Mouse (Mus musculus) heart, adult 8-10 months (tissue): ENCODE data around the gene Zfp503. TPM values are rescaled to one million over a fixed set of nuclear protein-coding genes. Genes with fewer than 3 reads are reported as not detected.

Experiments used
- DNase-seq: peaks from one replicate; pipeline ENCODE4 v3.0.0; 2022; ENCODE audit warnings: low spot score
- microRNA-seq: library from miRNA; unstranded; fragments of <30 nt; microRNA quantifications from one replicate; pipeline ENCODE4 v1.2.0, GENCODE M21; 2022
- total RNA-seq, 4 experiments: library from RNA; stranded (reverse); gene quantifications; 2 replicates each; pipeline ENCODE4 v1.2.4; 2022

Gene Zfp503
- total RNA-seq, 4 experiments from 2014 or later: 1.9 to 2.2 (median 2.2) TPM

GRCm38 (mm10) chr14:21968978-21969377 is 20.4 kb downstream of the Zfp503 start:
- DNase-seq: peak; percentile 48

- no peak for DNase-seq
Measured at GRCm38 (mm10) chr14:21967375-21968010, 21.9 kb downstream of the Zfp503 start.

GRCm38 (mm10) chr14:21966276-21966675 is 23.1 kb downstream of the Zfp503 start:
- DNase-seq: no peak

DNA sequence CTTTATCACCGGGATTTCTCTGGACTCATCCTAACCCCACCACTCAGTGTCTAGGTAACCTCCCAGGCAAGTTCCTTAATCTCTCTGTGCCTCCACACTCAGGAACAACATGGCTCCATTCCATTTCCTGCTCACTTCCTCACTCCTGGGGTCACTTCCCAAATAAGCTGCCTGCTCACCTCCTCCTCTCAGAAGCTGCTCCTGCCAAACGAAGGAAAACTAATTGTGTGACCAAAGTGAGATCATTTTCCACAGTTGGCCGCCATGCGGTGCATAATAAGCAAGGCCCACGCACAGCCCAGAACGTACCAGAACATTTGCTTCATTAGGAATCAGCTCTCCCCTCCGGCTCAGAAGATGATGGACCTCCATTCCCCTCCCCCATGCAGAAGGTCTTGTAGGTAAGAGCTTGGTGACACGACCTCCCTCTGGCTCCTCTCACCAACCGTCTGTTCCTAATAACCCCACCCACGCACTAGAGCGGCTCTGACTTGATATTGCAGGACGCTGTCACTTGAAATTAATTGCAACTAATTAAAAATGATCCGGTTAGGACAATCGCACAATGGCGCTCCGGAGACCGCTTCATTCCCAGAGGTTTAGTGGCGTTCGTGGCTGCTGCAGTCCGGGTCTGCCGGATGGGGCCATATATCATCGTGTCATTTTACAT is 26.9 kb downstream of the Zfp503 start:
- no peak for DNase-seq

DNA sequence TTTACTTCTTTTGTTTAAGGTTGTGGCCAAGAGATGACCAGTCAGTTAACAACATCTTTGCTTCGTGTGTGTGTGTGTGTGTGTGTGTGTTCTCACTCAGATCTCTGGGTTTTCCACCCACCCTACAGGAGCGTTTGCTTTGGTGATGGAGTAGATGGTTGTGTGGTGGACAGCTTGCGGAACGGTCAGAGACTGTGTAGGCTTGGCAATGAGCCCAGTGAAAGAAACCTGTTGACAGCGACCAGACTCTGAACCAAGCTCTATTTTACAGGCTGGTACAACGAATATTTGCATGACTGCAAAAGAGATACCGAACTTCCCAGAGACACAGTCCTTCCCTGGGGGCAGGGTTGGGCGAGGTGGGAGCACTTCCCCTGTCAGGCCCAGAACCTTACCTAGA is 30.2 kb downstream of the Zfp503 start:
- no peak for DNase-seq

DNA sequence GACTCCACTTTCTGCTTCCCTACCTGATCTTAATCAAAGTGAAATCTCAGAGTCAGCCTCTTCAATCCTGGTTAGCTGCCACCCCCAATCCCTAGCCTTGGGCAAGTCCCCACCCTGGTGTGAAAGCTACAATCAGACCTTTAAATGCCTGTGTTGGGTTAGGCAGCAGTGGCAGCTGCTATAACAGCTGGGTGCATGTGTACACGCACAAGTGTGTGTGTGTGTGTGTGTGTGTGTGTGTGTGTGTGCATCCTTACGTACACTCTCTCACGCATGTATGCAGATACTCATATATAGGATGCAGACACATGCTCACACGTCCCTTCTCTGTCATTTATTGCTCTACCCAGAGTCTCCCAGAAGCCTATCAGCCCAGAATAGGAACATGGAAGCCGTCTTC is 30.8 kb downstream of the Zfp503 start:
- no peak for DNase-seq

DNA sequence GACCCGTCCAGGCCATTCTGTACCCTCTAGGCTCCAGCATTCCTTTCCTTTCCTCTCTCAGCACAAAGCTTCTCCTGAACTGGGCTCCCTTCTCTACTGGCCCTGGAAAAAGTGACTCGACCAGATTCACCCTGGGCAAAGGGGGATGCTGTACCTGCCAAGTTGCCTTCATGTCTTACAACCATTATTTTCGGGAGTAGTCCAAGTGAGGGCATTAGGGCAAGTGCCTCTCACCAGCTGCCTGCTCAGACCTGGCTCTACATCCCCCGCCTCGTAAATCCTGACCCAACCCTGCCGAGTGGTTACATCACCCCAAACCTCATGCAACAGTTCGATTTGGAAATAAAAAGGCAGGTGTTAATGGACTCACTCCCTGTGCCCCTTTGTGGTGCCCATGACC is 36.9 kb downstream of the Zfp503 start:
- DNase-seq: no peak

GRCm38 (mm10) chr14:21951896-21952523 is 37.4 kb downstream of the Zfp503 start:
- DNase-seq: no peak

GRCm38 (mm10) chr14:21944946-21945345 is 44.5 kb downstream of the Zfp503 start:
- no peak for DNase-seq

- DNase-seq: no peak
Measured at GRCm38 (mm10) chr14:21941581-21941980, 47.8 kb downstream of the Zfp503 start.

- DNase-seq: no peak
Measured at GRCm38 (mm10) chr14:21937116-21937515, 52.3 kb downstream of the Zfp503 start.

DNA sequence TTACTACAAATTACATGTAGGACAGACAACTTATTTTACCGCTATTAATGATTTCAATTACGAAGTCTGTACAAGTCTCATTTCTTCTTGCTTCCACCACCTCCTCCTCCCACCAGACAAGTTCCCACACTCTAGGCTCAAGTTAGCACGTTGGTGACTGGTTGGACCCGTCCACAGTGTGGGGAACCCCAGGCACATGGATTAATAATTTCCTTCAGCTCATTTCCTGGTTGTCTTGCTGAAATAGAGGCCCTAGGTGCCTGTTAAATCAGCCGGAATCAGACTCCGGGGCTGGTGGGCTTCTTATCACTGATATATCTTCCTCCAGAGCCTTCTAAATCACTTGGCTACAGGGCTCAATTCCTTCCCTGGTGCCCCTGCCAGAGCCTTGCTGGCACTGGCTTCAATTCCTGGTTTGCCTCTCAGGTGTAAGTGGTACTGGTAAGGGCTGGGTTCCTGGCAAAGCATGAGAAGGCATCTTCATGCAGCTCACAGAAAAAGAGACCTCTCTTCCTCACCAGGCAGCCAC is 53.2 kb downstream of the Zfp503 start:
- DNase-seq: no peak

Small RNAs within 50 kb of the gene (microRNA-seq; reads per million reads assigned to microRNA genes)
- gene Gm27532: not detected

Other genes with a start within 250 kb of the Zfp503 start
- 10 to 100 TPM; 29.6 to 38.3 (median 33.6) TPM for gene Samd8, start 239.1 kb downstream of the Zfp503 start, total RNA-seq
- gene Dusp13, start 238.4 kb downstream of the Zfp503 start, total RNA-seq: 1 to 10 TPM; 1.4 to 3.6 (median 2.5) TPM
- 100 to 1,000 TPM; 468 to 498 (median 480) TPM for gene Vdac2, start 164.4 kb downstream of the Zfp503 start, total RNA-seq
- 10 to 100 TPM in 2 of 4 experiments, 1 to 10 TPM in 2; 8.4 to 12.0 (median 10.3) TPM for gene Comtd1, start 140.6 kb downstream of the Zfp503 start, total RNA-seq
- 1 to 10 TPM; 1.8 to 3.0 (median 2.4) TPM for gene Lrmda, start 30.1 kb upstream of the Zfp503 start, total RNA-seq